Mouse (Mus musculus): ENCODE results near the gene Pxk. TPM values are rescaled to one million over a fixed set of nuclear protein-coding genes. Genes with fewer than 3 reads are reported as not detected.

The Pxk gene
- polyA plus RNA-seq, 1 experiment from 2014 or later: 30.2 TPM

- no peak overlapping the region for H3K27ac ChIP-seq (replicated peaks in 1 of 2; ENCODE audit: control insufficient read depth in 1 of 2, insufficient read depth in 1 of 2, low read depth in 2 of 2, low read length in 2 of 2)
- H3K9me3 ChIP-seq (ENCODE audit: control insufficient read depth, low read length): no peaks in the 10 kb centered on the region
- WGBS: 81% methylated on average over 12 of the region's 12 CpGs
- peaks cover 7% of the 10 kb centered on the region; the same call in 1 of the 2 replicates for H3K36me3 ChIP-seq (ENCODE audit: control insufficient read depth, insufficient read depth, low read length)
- H3K4me3 ChIP-seq (ENCODE audit: control insufficient read depth in 1 of 2, insufficient read depth in 1 of 2, low read depth in 1 of 2, low read length in 2 of 2): no peak overlapping the region
- peaks cover 0 to 11% of the 10 kb centered on the region in 2 experiments; a peak in 2 of 4 replicates for H3K4me1 ChIP-seq (ENCODE audit: control insufficient read depth in 2 of 2, insufficient read depth in 2 of 2, low read length in 2 of 2)
- no peak for ATAC-seq (ENCODE audit: insufficient number of reproducible peaks, insufficient read depth, low FRiP score, low read depth)
- H3K9ac ChIP-seq (ENCODE audit: low read length): no peak overlapping the region
- no peaks in the 10 kb centered on the region for H3K27me3 ChIP-seq (ENCODE audit: control insufficient read depth, insufficient read depth, low read length)
- H3K4me2 ChIP-seq (ENCODE audit: low read length): no peak overlapping the region
Measured at GRCm38 (mm10) chr14:8102676-8103075, 4.7 kb downstream of the Pxk start.

- H3K27me3 ChIP-seq (ENCODE audit: control insufficient read depth, insufficient read depth, low read length): no peaks in the 10 kb centered on the region
- peaks cover 7 to 10% of the 10 kb centered on the region in 2 experiments; a peak in 3 of 4 replicates for H3K4me1 ChIP-seq (ENCODE audit: control insufficient read depth in 2 of 2, insufficient read depth in 2 of 2, low read length in 2 of 2)
- no peak overlapping the region for H3K27ac ChIP-seq (replicated peaks in 1 of 2; ENCODE audit: control insufficient read depth in 1 of 2, insufficient read depth in 1 of 2, low read depth in 2 of 2, low read length in 2 of 2)
- no peak overlapping the region for H3K9ac ChIP-seq (ENCODE audit: low read length)
- H3K4me3 ChIP-seq (ENCODE audit: control insufficient read depth in 1 of 2, insufficient read depth in 1 of 2, low read depth in 1 of 2, low read length in 2 of 2): no peak overlapping the region
- peaks cover 7% of the 10 kb centered on the region; the same call in 1 of the 2 replicates for H3K36me3 ChIP-seq (ENCODE audit: control insufficient read depth, insufficient read depth, low read length)
- WGBS: 82% methylated on average over 4 of the region's 4 CpGs
- no peak for ATAC-seq (ENCODE audit: insufficient number of reproducible peaks, insufficient read depth, low FRiP score, low read depth)
- no peaks in the 10 kb centered on the region for H3K9me3 ChIP-seq (ENCODE audit: control insufficient read depth, low read length)
- H3K4me2 ChIP-seq (ENCODE audit: low read length): no peak overlapping the region
Measured at GRCm38 (mm10) chr14:8108047-8108446, 10.0 kb downstream of the Pxk start.

GRCm38 (mm10) chr14:8108976-8109375 lies 11.0 kb downstream of the Pxk start:
- Histone ChIP-seq H3K4me1 (ENCODE audit: control insufficient read depth in 2 of 2, insufficient read depth in 2 of 2, low read length in 2 of 2) (peaks cover 7 to 9% of the 10 kb centered on the region in 2 experiments; a peak in 3 of 4 replicates), H3K4me2 (ENCODE audit: low read length) (no peak overlapping the region), H3K4me3 (ENCODE audit: control insufficient read depth in 1 of 2, insufficient read depth in 1 of 2, low read depth in 1 of 2, low read length in 2 of 2) (no peak overlapping the region), H3K9me3 (ENCODE audit: control insufficient read depth, low read length) (no peaks in the 10 kb centered on the region), H3K9ac (ENCODE audit: low read length) (no peak overlapping the region), H3K27ac (replicated peaks in 1 of 2; ENCODE audit: control insufficient read depth in 1 of 2, insufficient read depth in 1 of 2, low read depth in 2 of 2, low read length in 2 of 2) (no peak overlapping the region), H3K36me3 (ENCODE audit: control insufficient read depth, insufficient read depth, low read length) (peaks cover 7% of the 10 kb centered on the region; the same call in 1 of the 2 replicates), H3K27me3 (ENCODE audit: control insufficient read depth, insufficient read depth, low read length) (no peaks in the 10 kb centered on the region)
- no peak for ATAC-seq (ENCODE audit: insufficient number of reproducible peaks, insufficient read depth, low FRiP score, low read depth)
- 61% methylated on average over 1 of the region's 1 CpGs for WGBS

GRCm38 (mm10) chr14:8111545-8111944 lies 13.5 kb downstream of the Pxk start:
- Histone ChIP-seq H3K9ac (ENCODE audit: low read length) (no peak overlapping the region), H3K27ac (replicated peaks in 1 of 2; ENCODE audit: control insufficient read depth in 1 of 2, insufficient read depth in 1 of 2, low read depth in 2 of 2, low read length in 2 of 2) (peak overlapping the region; percentile 23 to 49; a peak in 3 of 4 replicates), H3K36me3 (ENCODE audit: control insufficient read depth, insufficient read depth, low read length) (peaks cover 7% of the 10 kb centered on the region; the same call in 1 of the 2 replicates), H3K27me3 (ENCODE audit: control insufficient read depth, insufficient read depth, low read length) (no peaks in the 10 kb centered on the region), H3K4me3 (ENCODE audit: control insufficient read depth in 1 of 2, insufficient read depth in 1 of 2, low read depth in 1 of 2, low read length in 2 of 2) (no peak overlapping the region), H3K9me3 (ENCODE audit: control insufficient read depth, low read length) (no peaks in the 10 kb centered on the region), H3K4me1 (ENCODE audit: control insufficient read depth in 2 of 2, insufficient read depth in 2 of 2, low read length in 2 of 2) (peaks cover 9 to 10% of the 10 kb centered on the region in 2 experiments; a peak in 3 of 4 replicates), H3K4me2 (ENCODE audit: low read length) (peak overlapping the region; percentile 10; the same call in 1 of the 2 replicates)
- 47% methylated on average over 6 of the region's 6 CpGs for WGBS
- peak; percentile 66; the same call in 1 of the 2 replicates for ATAC-seq (ENCODE audit: insufficient number of reproducible peaks, insufficient read depth, low FRiP score, low read depth)

GRCm38 (mm10) chr14:8112036-8112435 lies 14.0 kb downstream of the Pxk start:
- no peak for ATAC-seq (ENCODE audit: insufficient number of reproducible peaks, insufficient read depth, low FRiP score, low read depth)
- peak overlapping the region; percentile 23 to 49; a peak in 2 of 4 replicates for H3K27ac ChIP-seq (replicated peaks in 1 of 2; ENCODE audit: control insufficient read depth in 1 of 2, insufficient read depth in 1 of 2, low read depth in 2 of 2, low read length in 2 of 2)
- no peaks in the 10 kb centered on the region for H3K27me3 ChIP-seq (ENCODE audit: control insufficient read depth, insufficient read depth, low read length)
- H3K4me3 ChIP-seq (ENCODE audit: control insufficient read depth in 1 of 2, insufficient read depth in 1 of 2, low read depth in 1 of 2, low read length in 2 of 2): no peak overlapping the region
- peaks cover 9 to 10% of the 10 kb centered on the region in 2 experiments; a peak in 3 of 4 replicates for H3K4me1 ChIP-seq (ENCODE audit: control insufficient read depth in 2 of 2, insufficient read depth in 2 of 2, low read length in 2 of 2)
- H3K9me3 ChIP-seq (ENCODE audit: control insufficient read depth, low read length): no peaks in the 10 kb centered on the region
- no peak overlapping the region for H3K9ac ChIP-seq (ENCODE audit: low read length)
- peaks cover 3% of the 10 kb centered on the region; the same call in 1 of the 2 replicates for H3K36me3 ChIP-seq (ENCODE audit: control insufficient read depth, insufficient read depth, low read length)
- WGBS: 59% methylated on average over 8 of the region's 8 CpGs
- no peak overlapping the region for H3K4me2 ChIP-seq (ENCODE audit: low read length)

GRCm38 (mm10) chr14:8113616-8114015 lies 15.6 kb downstream of the Pxk start:
- no peak overlapping the region for H3K4me3 ChIP-seq (ENCODE audit: control insufficient read depth in 1 of 2, insufficient read depth in 1 of 2, low read depth in 1 of 2, low read length in 2 of 2)
- H3K4me2 ChIP-seq (ENCODE audit: low read length): no peak overlapping the region
- H3K9me3 ChIP-seq (ENCODE audit: control insufficient read depth, low read length): no peaks in the 10 kb centered on the region
- H3K4me1 ChIP-seq (ENCODE audit: control insufficient read depth in 2 of 2, insufficient read depth in 2 of 2, low read length in 2 of 2): peaks cover 9 to 10% of the 10 kb centered on the region in 2 experiments; a peak in 3 of 4 replicates
- no peaks in the 10 kb centered on the region for H3K36me3 ChIP-seq (ENCODE audit: control insufficient read depth, insufficient read depth, low read length)
- H3K9ac ChIP-seq (ENCODE audit: low read length): no peak overlapping the region
- no peak overlapping the region for H3K27ac ChIP-seq (replicated peaks in 1 of 2; ENCODE audit: control insufficient read depth in 1 of 2, insufficient read depth in 1 of 2, low read depth in 2 of 2, low read length in 2 of 2)
- no peak for ATAC-seq (ENCODE audit: insufficient number of reproducible peaks, insufficient read depth, low FRiP score, low read depth)
- H3K27me3 ChIP-seq (ENCODE audit: control insufficient read depth, insufficient read depth, low read length): no peaks in the 10 kb centered on the region
- WGBS: 84% methylated on average over 2 of the region's 2 CpGs

GRCm38 (mm10) chr14:8114306-8114705 lies 16.3 kb downstream of the Pxk start:
- H3K4me2 ChIP-seq (ENCODE audit: low read length): no peak overlapping the region
- no peak for ATAC-seq (ENCODE audit: insufficient number of reproducible peaks, insufficient read depth, low FRiP score, low read depth)

GRCm38 (mm10) chr14:8114756-8115155 lies 16.7 kb downstream of the Pxk start:
- no peak overlapping the region for H3K4me3 ChIP-seq (ENCODE audit: control insufficient read depth in 1 of 2, insufficient read depth in 1 of 2, low read depth in 1 of 2, low read length in 2 of 2)
- H3K9ac ChIP-seq (ENCODE audit: low read length): no peak overlapping the region
- H3K4me2 ChIP-seq (ENCODE audit: low read length): no peak overlapping the region
- H3K27me3 ChIP-seq (ENCODE audit: control insufficient read depth, insufficient read depth, low read length): no peaks in the 10 kb centered on the region
- 57% methylated on average over 1 of the region's 1 CpGs for WGBS
- H3K9me3 ChIP-seq (ENCODE audit: control insufficient read depth, low read length): no peaks in the 10 kb centered on the region
- no peak for ATAC-seq (ENCODE audit: insufficient number of reproducible peaks, insufficient read depth, low FRiP score, low read depth)
- H3K27ac ChIP-seq (replicated peaks in 1 of 2; ENCODE audit: control insufficient read depth in 1 of 2, insufficient read depth in 1 of 2, low read depth in 2 of 2, low read length in 2 of 2): no peak overlapping the region
- peaks cover 9 to 10% of the 10 kb centered on the region in 2 experiments; a peak in 3 of 4 replicates for H3K4me1 ChIP-seq (ENCODE audit: control insufficient read depth in 2 of 2, insufficient read depth in 2 of 2, low read length in 2 of 2)
- no peaks in the 10 kb centered on the region for H3K36me3 ChIP-seq (ENCODE audit: control insufficient read depth, insufficient read depth, low read length)

More at GRCm38 (mm10) chr14:8114306-8114705, 16.3 kb downstream of the Pxk start:
- H3K4me3 ChIP-seq (ENCODE audit: control insufficient read depth in 1 of 2, insufficient read depth in 1 of 2, low read depth in 1 of 2, low read length in 2 of 2): no peak overlapping the region
- no peaks in the 10 kb centered on the region for H3K27me3 ChIP-seq (ENCODE audit: control insufficient read depth, insufficient read depth, low read length)
- H3K36me3 ChIP-seq (ENCODE audit: control insufficient read depth, insufficient read depth, low read length): no peaks in the 10 kb centered on the region
- 67% methylated on average over 3 of the region's 3 CpGs for WGBS
- H3K9me3 ChIP-seq (ENCODE audit: control insufficient read depth, low read length): no peaks in the 10 kb centered on the region
- peaks cover 9 to 10% of the 10 kb centered on the region in 2 experiments; a peak in 3 of 4 replicates for H3K4me1 ChIP-seq (ENCODE audit: control insufficient read depth in 2 of 2, insufficient read depth in 2 of 2, low read length in 2 of 2)
- H3K27ac ChIP-seq (replicated peaks in 1 of 2; ENCODE audit: control insufficient read depth in 1 of 2, insufficient read depth in 1 of 2, low read depth in 2 of 2, low read length in 2 of 2): no peak overlapping the region
- no peak overlapping the region for H3K9ac ChIP-seq (ENCODE audit: low read length)

All from heart, embryonic 14.5 days (tissue).